Comparison of ENCODE assay signal across 7 mouse cellular contexts in genomic region chr1:170200379-170200778, GRCm38 (mm10). TPM values are rescaled to one million over a fixed set of nuclear protein-coding genes. Genes with fewer than 3 reads are reported as not detected.
A peak's percentile ranks its signal among the peaks of the same experiment; 100 is the strongest.
DNase-seq lines count a peak whose midpoint lies in the region; ATAC-seq lines count a peak whose summit lies in the region.

No protein-coding gene starts in this region.

- H3K27ac ChIP-seq in hindbrain, embryonic 16.5 days (ENCODE audit: low read depth, low read length): no peak overlapping the region
- H3K27ac ChIP-seq in hindbrain, embryonic 12.5 days: no peak overlapping the region

- H3K4me1 ChIP-seq in hindbrain, embryonic 16.5 days (ENCODE audit: control insufficient read depth, insufficient read depth, low read depth, low read length): no peaks in the 10 kb centered on the region
- no peaks in the 10 kb centered on the region for H3K4me1 ChIP-seq in hindbrain, embryonic 12.5 days

- H3K4me3 ChIP-seq in hindbrain, embryonic 16.5 days (ENCODE audit: low read length): no peak overlapping the region
- no peak overlapping the region for H3K4me3 ChIP-seq in hindbrain, embryonic 12.5 days

- WGBS in hindbrain, embryonic 16.5 days: 80% methylated on average over 3 of the region's 3 CpGs
- 77% methylated on average over 3 of the region's 3 CpGs for WGBS in hindbrain, embryonic 12.5 days

- no peaks in the 10 kb centered on the region for H3K27me3 ChIP-seq in hindbrain, embryonic 16.5 days (replicated peaks; ENCODE audit: control insufficient read depth, insufficient read depth, low read length)
- H3K27me3 ChIP-seq in hindbrain, embryonic 12.5 days: no peaks in the 10 kb centered on the region

- peak; percentile 48; the same call in 1 of the 2 replicates for ATAC-seq in hindbrain, embryonic 16.5 days
- no peak for ATAC-seq in hindbrain, embryonic 12.5 days (ENCODE audit: low FRiP score)

- H3K9me3 ChIP-seq in hindbrain, embryonic 16.5 days (ENCODE audit: control insufficient read depth, low read length): no peaks in the 10 kb centered on the region
- no peaks in the 10 kb centered on the region for H3K9me3 ChIP-seq in hindbrain, embryonic 12.5 days (replicated peaks)

- H3K4me2 ChIP-seq in hindbrain, embryonic 16.5 days (ENCODE audit: low read length): no peak overlapping the region
- H3K4me2 ChIP-seq in hindbrain, embryonic 12.5 days (replicated peaks): no peak overlapping the region

- H3K36me3 ChIP-seq in hindbrain, embryonic 16.5 days (ENCODE audit: control insufficient read depth, insufficient read depth, low read length): peaks cover 20% of the 10 kb centered on the region
- peaks cover 50% of the 10 kb centered on the region for H3K36me3 ChIP-seq in hindbrain, embryonic 12.5 days

- peak; percentile 79 for DNase-seq in 3T3-L1 (ENCODE audit: low read depth, low spot score)
- peak; percentile 40 for DNase-seq in A20 (ENCODE audit: low read depth, low spot score)
- DNase-seq in embryo, embryonic 11 days: peak; percentile 47
- DNase-seq in lung, postnatal 10 days: peak; percentile 31
- DNase-seq in layer of hippocampus, adult 9-10 months (ENCODE audit: low spot score): no peak

- no peak overlapping the region for H3K9ac ChIP-seq in hindbrain, embryonic 16.5 days (ENCODE audit: low read depth, low read length)
- H3K9ac ChIP-seq in hindbrain, embryonic 12.5 days: no peak overlapping the region

RNA-seq across cellular contexts. Expression of gene Uhmk1, which starts 14.8 kb away (rescaled TPM):
- 8.1 and 10.4 TPM in 2 replicates for polyA plus RNA-seq in hindbrain, embryonic 16.5 days (2015; fragmentation: Nextera tagmentation; extraction: Ambion mirVana)
- 15.3 and 16.3 TPM in 2 replicates for polyA plus RNA-seq in hindbrain, embryonic 12.5 days (2016; fragmentation: Nextera tagmentation; extraction: Ambion mirVana)

RNA-seq across cellular contexts. Expression of gene Uap1, which starts 25.6 kb away (rescaled TPM):
- polyA plus RNA-seq in hindbrain, embryonic 16.5 days (2015; fragmentation: Nextera tagmentation; extraction: Ambion mirVana): 65.0 and 65.4 TPM in 2 replicates
- 67.8 and 72.8 TPM in 2 replicates for polyA plus RNA-seq in hindbrain, embryonic 12.5 days (2016; fragmentation: Nextera tagmentation; extraction: Ambion mirVana)

RNA-seq across cellular contexts. Expression of gene Sh2d1b2, which starts 32.2 kb away (rescaled TPM):
- polyA plus RNA-seq in hindbrain, embryonic 16.5 days (2015; fragmentation: Nextera tagmentation; extraction: Ambion mirVana): 0.15 TPM in 1 of 2 replicates, not detected in the other
- not detected in 2 replicates for polyA plus RNA-seq in hindbrain, embryonic 12.5 days (2016; fragmentation: Nextera tagmentation; extraction: Ambion mirVana)
